Mouse (Mus musculus) kidney, postnatal 14 days (tissue): ENCODE results near the gene Ccdc170.
"Not testable (repeated sequence)": the region's sequence is repeated elsewhere in the genome, so short reads cannot be mapped to it uniquely, and the experiment has no call there.

Experiments used
- DNase-seq: peaks from one replicate; pipeline ENCODE4 v3.0.0; 2022; ENCODE audit warnings: mixed read lengths

Gene Ccdc170

GRCm38 (mm10) chr10:4601612-4602011 lies 119.3 kb downstream of the Ccdc170 start:
- DNase-seq: not testable (repeated sequence)

DNA sequence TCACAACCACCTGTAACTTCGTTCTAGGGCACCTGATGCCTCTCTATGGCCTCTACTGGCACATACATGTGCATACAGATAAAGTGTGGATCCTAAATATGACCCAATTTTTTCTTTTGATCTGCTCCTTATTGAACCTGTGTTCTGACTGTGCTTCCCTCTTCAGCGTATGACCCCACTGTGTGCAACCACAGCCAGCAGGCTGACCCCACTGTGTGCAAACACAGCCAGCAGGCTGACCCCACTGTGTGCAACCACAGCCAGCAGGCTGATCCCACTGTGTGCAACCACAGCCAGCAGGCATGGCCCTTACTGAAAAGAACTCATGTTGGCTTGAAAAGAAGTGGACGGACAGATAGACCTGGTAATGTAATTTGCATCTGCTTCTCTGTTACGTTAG lies 120.2 kb downstream of the Ccdc170 start:
- DNase-seq: no peak

- no peak for DNase-seq
Measured at GRCm38 (mm10) chr10:4604527-4605209, 122.4 kb downstream of the Ccdc170 start.

DNA sequence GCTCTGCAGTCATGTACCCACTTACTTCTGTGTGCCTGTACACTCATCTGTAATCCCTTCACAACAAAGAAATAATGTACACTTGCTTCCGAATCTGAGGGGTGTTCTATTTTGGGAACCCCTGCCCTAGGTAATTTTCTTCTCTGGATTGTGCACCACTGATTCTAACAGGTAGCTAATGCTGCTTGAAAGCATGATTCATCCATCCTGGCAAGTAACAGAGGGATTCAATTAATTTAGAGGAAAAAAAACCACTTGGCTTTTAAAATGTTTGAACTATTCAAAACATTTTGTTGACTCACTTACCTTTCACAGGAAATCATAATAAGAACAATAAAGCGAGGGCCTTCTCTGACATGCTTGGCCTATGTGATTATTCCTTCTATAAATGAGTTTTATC lies 127.9 kb downstream of the Ccdc170 start:
- DNase-seq: no peak

DNA sequence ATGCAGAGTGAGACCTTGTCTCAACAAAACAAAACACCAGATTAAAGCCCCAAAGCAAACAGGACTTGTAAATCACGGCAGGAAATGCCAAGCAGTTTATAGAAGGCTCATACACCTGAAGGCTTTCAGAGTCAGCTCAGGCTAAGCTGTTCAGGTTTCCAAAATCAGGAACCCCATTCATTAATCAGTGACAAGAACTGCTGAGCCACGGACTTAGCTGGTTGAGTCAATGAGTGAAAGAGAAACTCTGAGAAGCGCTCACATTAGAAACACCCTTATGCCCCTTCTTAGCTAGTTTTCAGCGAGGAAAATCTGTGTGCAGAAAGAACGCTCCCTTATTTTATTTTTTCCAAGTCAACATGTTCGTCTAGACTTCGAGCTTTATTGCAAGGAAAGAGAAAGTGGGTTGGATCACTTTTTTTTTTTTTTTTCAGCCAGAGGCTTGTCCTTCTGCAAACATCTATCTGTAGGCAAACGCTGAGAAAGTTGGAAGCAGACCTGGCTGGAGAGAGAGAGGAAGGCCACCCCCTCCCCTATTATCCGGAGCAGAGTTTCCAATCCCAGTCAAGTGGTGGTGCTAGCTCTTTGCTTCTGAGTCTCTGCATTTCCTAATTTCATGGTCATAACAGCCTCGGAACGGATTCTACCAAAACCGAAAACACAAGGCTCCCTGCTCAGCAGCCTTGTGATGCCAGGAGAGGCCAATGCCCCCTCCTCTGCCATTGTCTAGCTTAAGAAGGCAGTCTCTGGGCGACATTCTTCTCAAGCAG lies 129.3 kb downstream of the Ccdc170 start, which contains the start of gene Esr1:
Gene Esr1 (plus strand): TSS at position 208 of the 770 bp plus-strand sequence.
- peak; percentile 42 for DNase-seq
